ENCODE assay signal across 1 mouse cellular context in the genomic region with DNA sequence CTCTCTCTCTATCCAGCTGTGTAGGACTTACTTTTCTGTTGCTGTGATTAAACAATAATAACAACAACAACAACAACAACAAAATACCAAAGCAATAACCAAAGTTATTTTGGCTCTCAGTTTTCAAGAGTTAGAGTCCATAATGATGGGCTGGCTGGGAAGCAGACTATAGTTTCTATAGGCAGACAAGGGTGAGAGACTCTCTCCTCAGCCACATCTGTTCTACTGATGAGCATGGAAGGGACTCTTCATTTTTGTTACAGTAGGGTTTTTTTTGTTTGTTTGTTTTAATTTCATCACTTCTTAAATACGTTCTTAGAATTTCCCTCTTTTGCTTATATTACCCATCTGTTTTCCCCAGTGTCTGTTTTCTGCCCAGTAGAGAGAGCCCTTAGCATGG.
TF ChIP-seq lines count a peak whose summit lies in the region.

No protein-coding gene starts in this region.

TF ChIP-seq in CH12.LX, 34 proteins besides CTCF, POLR2A, EP300 and RAD21 (continued from another document):
- TF ChIP-seq SMC3 (IDR thresholded peaks at IDR 0.05; ENCODE audit: low read depth, low read length) (no peak), NELFE (IDR thresholded peaks at IDR 0.05; ENCODE audit: low read depth, low read length) (no peak), ZMIZ1 (IDR thresholded peaks at IDR 0.05; ENCODE audit: low read depth, low read length) (no peak), ETS1 (conservative IDR thresholded peaks at IDR 0.05; ENCODE audit: low read depth, low read length) (no peak), ZKSCAN1 (IDR thresholded peaks at IDR 0.05; ENCODE audit: borderline replicate concordance, low read depth, low read length) (no peak), SIN3A (IDR thresholded peaks at IDR 0.05; ENCODE audit: low read length) (no peak), POLR2AphosphoS2 (IDR thresholded peaks at IDR 0.05; ENCODE audit: low read depth, low read length) (no peak), PAX5 (IDR thresholded peaks at IDR 0.05; ENCODE audit: low read length) (no peak)
